Mouse (Mus musculus) adrenal gland, postnatal 25 days (tissue): ENCODE data around the gene Pitx2. TPM values are rescaled to one million over a fixed set of nuclear protein-coding genes. Genes with fewer than 3 reads are reported as not detected.
A peak's percentile ranks its signal among the peaks of the same experiment; 100 is the strongest.

Source experiments
- DNase-seq: peaks from one replicate; pipeline ENCODE4 v3.0.0; 2021; ENCODE audit warnings: mixed read lengths
- long read RNA-seq: library from polyadenylated mRNA; stranded (forward); transcript quantifications from one replicate; pipeline ENCODE4 v2.0.0, GENCODE M21; 2021
- total RNA-seq: library from RNA; stranded (reverse); gene quantifications from 2 replicates; pipeline ENCODE4 v1.2.3, GENCODE M21; 2021

Gene Pitx2
- total RNA-seq = 0.21 and 0.71 TPM in 2 replicates
- long read RNA-seq = 0 reads

GRCm38 (mm10) chr3:129199609-129200500 lies at the start of gene Pitx2:
TSS of gene Pitx2 (plus strand) at chr3:129199878.
- peak; percentile 40 for DNase-seq

GRCm38 (mm10) chr3:129150001-129150400 lies 49.7 kb upstream of the Pitx2 start:
- DNase-seq = no peak

DNA sequence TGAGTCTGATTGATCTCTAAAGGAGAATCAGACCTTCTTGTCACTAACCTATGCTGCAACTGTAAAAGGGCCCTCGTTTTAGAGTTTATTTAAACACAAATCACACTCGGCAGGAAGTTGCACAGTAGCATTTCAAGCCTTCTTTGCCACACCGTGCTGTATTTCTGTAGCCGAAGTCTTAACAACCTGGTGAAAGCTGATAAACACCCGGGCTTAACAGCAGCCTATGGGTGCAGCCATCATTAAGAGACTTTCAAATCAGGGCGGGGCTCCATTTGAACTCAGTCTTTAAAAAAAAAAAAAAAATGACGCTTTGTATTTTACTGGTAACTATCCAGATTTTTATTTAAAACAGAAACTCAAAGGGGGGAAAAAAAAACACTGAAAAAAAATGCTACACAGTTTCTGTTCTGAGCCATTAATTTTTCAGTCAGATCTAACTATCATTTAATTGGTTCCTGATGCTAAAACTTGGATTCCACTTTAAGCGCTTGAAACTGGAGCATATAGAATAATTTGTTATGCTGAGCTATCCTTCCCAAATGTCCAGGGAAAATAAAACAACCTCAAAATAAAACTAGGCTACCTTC lies 48.5 kb upstream of the Pitx2 start:
- no peak for DNase-seq

DNA sequence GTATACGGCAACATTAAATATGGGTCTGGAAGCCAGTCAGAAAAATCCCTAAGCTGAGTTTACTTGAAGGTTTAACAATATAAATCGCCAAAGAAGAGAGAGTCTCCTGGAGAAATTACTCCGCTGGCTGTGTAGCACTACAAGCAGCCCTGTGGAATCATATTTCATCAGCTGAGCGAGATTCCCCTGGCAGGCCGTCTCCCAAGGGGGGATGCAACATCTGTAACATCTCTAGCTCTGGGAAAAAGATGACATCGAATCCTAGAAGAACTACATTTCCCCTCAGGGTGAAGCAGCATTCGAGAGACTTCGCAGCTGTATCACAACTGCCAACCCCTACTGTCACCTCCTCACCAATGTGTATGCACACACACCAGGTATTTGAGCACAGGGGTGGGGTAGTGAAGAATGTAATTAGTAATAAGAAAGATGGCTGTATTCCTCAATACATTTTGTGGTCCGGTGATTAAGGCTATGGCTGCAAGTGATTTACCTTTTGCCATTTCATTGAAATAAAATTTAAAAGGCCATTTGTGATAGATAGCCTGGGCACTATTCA lies 40.8 kb upstream of the Pitx2 start:
- no peak for DNase-seq

DNA sequence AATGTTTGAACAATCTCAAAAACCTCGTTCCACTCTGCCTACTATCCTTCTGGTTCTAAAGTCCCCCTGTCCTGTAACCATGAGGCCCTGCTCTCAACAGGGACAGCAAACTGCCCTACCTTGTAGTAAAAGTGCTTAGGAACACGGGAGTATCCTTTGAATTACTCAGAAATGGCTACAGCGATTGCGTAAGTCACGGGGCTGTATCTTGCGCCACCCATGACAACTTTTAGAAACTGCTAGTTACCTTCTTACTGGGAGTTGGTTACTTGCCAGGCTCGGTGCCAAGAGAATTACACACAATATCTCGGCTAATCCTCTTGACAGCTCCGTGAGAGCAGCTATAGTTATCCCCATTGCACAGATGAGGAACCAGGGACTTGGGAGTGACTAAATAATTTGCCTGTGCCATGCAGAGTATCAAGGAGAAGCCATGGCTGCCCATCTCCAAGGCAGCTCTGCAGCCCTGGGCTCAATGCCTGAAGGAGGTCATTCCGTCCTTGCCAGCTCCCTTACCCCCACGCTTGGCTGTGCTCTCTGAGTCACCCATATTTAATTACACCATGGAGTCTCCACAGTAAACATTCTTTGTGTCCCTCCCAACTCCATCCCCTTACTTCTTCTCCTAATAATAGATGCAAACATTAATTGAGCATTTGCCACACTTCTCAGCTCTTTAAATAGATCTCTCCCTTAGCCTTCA lies 38.2 kb upstream of the Pitx2 start:
- no peak for DNase-seq

DNA sequence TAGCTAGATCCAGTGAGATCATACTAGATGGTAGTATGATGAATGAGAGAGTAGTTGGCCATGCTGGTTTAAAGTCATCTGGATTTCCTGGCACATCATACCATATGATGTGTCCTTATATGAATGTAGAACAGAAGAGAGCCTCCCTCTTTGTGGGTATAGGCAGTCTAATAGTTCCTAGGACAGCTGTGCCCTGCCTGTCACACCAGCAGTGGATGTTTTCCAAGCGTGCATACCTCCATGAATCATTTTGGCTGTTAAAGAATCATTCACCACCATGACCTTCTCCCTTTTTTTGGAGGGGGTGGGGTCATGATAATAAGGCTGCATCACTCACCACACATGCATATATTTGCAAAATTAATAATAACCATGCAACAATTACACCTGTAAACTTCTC lies 35.4 kb upstream of the Pitx2 start:
- DNase-seq = no peak

GRCm38 (mm10) chr3:129165715-129166114 lies 34.0 kb upstream of the Pitx2 start:
- no peak for DNase-seq

DNA sequence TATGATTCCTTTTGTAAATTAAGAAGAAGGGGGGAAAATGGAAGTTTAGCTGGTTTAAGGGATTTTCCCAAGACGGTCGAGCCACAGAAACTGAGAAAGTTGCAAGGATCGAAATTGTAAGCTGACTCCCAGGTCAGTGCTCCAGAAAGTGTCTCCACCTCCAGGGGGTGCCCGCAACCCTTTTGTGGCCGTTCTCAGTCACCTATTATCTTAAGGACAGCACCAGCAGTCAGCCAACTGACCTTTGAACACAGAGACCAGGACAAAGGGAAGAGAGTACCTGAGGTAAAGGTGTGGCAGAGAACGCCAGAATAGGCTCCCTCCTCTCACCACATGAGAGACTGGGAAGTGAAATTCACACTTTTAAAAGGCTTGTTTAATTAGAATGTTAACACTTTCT lies 33.0 kb upstream of the Pitx2 start:
- no peak for DNase-seq

- DNase-seq = no peak
Measured at GRCm38 (mm10) chr3:129170416-129170815, 29.3 kb upstream of the Pitx2 start.

GRCm38 (mm10) chr3:129171789-129172188 lies 27.9 kb upstream of the Pitx2 start:
- no peak for DNase-seq

- no peak for DNase-seq
Measured at GRCm38 (mm10) chr3:129194436-129194835, 5.2 kb upstream of the Pitx2 start.

- DNase-seq = no peak
Measured at GRCm38 (mm10) chr3:129195036-129195435, 4.6 kb upstream of the Pitx2 start.

GRCm38 (mm10) chr3:129195816-129196549 lies 3.7 kb upstream of the Pitx2 start:
- DNase-seq = no peak

GRCm38 (mm10) chr3:129196550-129196919 lies 3.1 kb upstream of the Pitx2 start:
- no peak for DNase-seq

DNA sequence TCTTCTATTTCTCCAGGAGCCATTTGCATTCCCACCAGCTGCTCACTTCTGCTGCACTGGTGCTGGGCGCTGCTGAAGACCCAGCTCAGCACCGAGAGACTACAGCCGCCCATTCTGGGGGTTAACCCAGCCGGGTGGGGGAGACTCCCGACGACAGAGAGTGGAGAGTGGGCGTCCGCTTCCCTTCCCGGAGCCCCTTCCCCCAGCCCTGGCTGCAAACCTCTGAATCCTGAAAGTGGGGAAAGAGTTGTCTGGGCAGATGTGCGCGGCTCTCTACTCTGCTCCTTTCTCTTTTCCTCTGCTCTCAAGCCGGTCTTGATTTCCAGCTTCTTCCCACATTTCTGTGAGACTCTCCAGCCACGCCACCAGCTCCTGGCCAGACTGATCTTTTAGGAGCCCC lies 2.6 kb upstream of the Pitx2 start:
- no peak for DNase-seq

DNA sequence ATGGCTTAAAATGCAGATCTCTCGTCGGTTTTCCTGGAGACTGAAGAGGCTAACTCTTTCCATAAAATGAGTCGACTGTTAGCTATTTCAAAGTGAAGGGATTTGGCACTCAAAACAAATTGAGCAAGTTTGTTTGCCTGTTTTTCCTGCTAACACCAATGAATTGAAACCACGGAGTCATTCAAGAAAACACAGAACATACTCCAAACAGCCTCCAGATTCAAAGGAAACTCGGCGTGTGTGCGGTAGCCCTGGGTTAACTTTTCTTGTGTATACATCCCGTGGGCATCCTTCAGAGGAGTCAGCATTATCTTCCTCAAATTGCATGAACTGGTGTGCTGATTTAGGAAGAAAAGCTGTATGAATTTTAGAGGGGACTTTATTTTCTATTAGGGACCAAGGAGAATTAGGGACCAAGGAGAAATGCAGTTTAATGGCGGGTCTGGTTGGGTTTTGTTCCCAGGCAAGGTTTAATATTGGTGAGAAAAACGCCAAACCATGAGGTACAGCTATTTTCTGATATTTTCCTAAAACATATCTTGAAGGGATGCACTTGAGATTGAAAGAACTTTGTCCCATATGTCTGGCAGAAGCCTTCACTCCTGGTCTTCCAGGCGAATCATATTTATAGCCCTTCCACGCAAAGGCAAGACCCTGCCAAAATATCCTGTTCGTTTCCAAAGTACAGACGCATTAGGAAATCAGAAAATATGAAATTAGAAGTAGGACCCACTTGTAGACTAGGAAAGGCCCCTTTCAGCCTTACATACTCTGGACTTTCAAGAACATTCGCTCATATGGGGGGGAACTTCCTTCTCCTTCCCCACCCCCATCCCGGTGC lies 1.7 kb upstream of the Pitx2 start:
- no peak for DNase-seq

GRCm38 (mm10) chr3:129198627-129198903 lies 1.1 kb upstream of the Pitx2 start:
- no peak for DNase-seq

GRCm38 (mm10) chr3:129199160-129199608 lies 494 bp upstream of the Pitx2 start:
- DNase-seq = no peak

DNA sequence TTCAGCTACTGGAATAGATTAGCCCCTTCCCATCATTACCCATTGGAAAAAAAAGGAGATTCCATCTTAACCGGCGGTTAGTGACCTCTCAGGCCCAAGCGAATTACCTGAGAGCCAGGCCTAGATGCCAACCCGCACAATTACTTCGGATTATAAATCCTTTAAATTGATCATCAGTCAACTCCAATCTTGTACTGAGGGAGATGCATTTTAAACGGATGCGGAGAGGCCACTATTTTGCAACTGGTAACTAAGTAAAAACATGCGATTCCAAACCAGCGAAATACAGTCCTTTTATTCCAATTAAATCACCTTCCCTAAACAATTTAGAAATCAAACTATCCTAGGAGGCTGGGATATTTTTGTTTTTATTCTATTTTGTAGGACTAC lies 818 bp downstream of the Pitx2 start:
- DNase-seq = no peak

GRCm38 (mm10) chr3:129201156-129201555 lies 1.5 kb downstream of the Pitx2 start:
- no peak for DNase-seq

DNA sequence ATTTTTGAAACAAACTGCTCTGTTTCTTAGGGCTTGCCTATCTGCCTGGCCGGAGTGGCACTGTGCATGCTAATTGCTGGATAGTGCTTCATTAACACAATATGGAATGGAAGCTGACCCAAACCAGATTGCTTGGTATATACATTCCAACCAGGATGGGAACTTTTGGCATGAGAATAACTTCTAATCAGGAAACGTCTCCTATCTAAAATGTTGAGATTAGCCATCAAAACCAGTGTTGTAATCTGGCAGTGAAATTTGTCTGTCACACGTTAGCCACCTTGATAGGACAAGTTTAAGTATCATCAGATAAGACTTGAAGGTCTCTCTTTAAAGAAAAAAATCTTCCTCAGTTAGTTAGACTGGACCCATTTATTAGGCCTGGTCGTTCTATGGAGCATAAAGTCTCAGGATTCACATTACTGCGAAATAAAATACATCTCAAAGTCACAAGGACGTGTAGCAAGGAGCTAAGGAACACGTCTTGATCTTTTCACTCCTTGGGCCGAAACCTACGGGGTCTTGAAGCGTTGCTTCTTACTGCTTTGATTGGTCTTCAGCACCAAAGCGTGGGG lies 2.1 kb downstream of the Pitx2 start:
- DNase-seq = no peak
